Mouse (Mus musculus) heart, adult 2 months (tissue): ENCODE measurements around the gene Gm20431.
A peak's percentile ranks its signal among the peaks of the same experiment; 100 is the strongest.

Source experiments
- CTCF ChIP-seq: fragments of 200-600 bp; IDR thresholded peaks from 2 replicates; pipeline ENCODE4 v1.8.1; 2022; ENCODE audit warnings: antibody characterized with exemption, mild to moderate bottlenecking, moderate library complexity
- POLR2A ChIP-seq: fragments of 200-500 bp; IDR thresholded peaks from 2 replicates; pipeline ENCODE4 v1.6.1; 2011; ENCODE audit warnings: mild to moderate bottlenecking, low read depth, low read length, control low read depth; ENCODE audit not compliant: insufficient read depth

DNA sequence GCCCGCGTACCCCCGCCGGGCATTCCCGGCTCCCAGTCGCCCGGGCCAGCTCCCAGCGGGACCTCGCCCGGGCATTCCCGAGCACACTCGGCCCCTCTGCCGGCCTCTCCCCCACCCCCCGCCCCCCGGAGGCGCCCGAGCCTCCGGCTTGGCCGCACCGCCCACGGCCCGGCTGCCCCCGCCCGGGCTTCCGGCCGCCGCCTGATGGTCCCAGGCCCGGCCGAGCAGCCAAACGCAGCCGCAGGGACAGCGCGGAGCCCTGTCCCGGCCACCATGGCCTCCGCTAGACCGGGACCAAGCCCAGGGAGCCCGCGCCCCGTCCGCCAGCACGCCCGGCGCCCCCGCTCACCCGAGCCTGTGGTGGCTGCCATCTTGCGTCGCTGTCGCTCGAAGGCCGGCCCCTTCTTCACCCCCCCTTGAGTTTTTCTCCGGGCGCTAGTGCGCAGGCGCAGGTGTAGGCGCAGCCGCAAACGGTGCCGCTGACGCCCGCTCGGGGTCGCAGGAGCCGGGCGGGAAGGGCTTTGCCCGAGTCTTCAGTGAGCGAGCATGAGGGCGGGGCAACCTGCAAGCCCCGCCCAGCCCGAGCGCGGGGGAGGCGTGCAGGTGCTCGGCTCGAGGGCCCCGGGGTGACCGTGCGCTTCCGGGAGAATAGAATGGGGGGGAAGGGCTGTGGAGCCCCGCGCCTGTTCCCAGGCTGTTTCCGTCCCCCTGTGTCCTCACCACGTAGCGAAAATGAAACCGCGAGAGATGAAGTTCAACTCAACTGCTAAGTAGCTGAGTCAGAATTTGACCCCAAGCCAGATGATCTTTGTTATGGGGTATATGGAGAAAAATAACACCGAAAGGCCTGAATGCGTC is 29.5 kb downstream of the Gm20431 start, which contains the start of gene Ube2v1:
- peak; percentile 51 for TF ChIP-seq CTCF
- TF ChIP-seq POLR2A: peak; percentile 55
